Mouse (Mus musculus): ENCODE measurements around the gene Anapc7.

DNA sequence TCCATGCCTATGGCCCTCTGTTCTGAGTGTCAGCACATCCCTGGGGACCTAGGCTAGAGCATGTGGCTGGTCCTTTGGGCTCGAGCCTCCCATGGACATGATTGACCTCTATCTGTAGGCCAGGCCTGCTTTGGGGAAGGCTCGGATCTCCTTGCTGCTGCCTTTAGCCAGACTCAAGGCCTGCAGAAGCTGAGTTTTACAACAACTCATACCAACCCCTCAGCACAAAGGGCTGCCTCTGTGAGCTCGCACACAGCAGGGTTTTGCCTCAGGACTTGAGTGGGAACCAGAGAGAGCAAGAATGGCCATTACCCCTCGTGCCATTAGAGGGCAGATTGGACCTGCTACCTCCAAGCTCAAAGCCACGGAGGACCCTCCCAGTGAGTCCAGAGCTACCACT lies 27.4 kb downstream of the Anapc7 start:
- no peak for TF ChIP-seq CTCF (conservative IDR thresholded peaks at IDR 0.05; ENCODE audit: low read length)
- no peak for TF ChIP-seq POU5F1 (IDR thresholded peaks at IDR 0.05; ENCODE audit: borderline replicate concordance, low read length)
